Mouse (Mus musculus) spleen, adult 2 months (tissue): ENCODE results near the gene Prkce. TPM values are rescaled to one million over a fixed set of nuclear protein-coding genes. Genes with fewer than 3 reads are reported as not detected.

Experiments used
- DNase-seq, 2 experiments: peaks; one replicate each; pipeline versions ENCODE4 v3.0.0 to v3.0.0-alpha.2; 2012 to 2021; ENCODE audit warnings: low spot score in 2 of 2, low read depth in 1 of 2
- H3K27ac ChIP-seq: fragments of 200-500 bp; 2 replicates; pipeline ENCODE4 v1.5.1; 2012; ENCODE audit warnings: low read length, inconsistent platforms; ENCODE audit not compliant: insufficient read depth
- H3K27me3 ChIP-seq: fragments of 200-500 bp; 2 replicates; pipeline ENCODE4 v1.6.1; 2012; ENCODE audit warnings: mild to moderate bottlenecking, moderate library complexity, low read length, inconsistent platforms; ENCODE audit not compliant: control insufficient read depth, insufficient read depth
- H3K36me3 ChIP-seq: fragments of 200-500 bp; 2 replicates; pipeline ENCODE4 v1.6.1; 2012; ENCODE audit warnings: mild to moderate bottlenecking, low read length, inconsistent platforms; ENCODE audit not compliant: control insufficient read depth, insufficient read depth
- H3K4me1 ChIP-seq: fragments of 200-500 bp; 2 replicates; pipeline ENCODE4 v1.6.1; 2011; ENCODE audit warnings: inconsistent platforms; ENCODE audit not compliant: control insufficient read depth, insufficient read depth, insufficient read length
- H3K4me3 ChIP-seq: fragments of 200-500 bp; 2 replicates; pipeline ENCODE4 v1.5.1; 2011; ENCODE audit warnings: mild to moderate bottlenecking, inconsistent platforms; ENCODE audit not compliant: insufficient read depth, insufficient read length; ENCODE audit errors: extremely low read depth
- CTCF ChIP-seq: fragments of 200-500 bp; IDR thresholded peaks from 2 replicates; pipeline ENCODE4 v1.5.1; 2011; ENCODE audit warnings: mild to moderate bottlenecking, inconsistent platforms; ENCODE audit not compliant: insufficient read depth, insufficient read length, insufficient replicate concordance; ENCODE audit errors: extremely low read depth
- POLR2A ChIP-seq: fragments of 200-500 bp; IDR thresholded peaks from 2 replicates; pipeline ENCODE4 v1.6.1; 2011; ENCODE audit warnings: low read depth, low read length, inconsistent platforms
- WGBS: fragments of 180-500 bp; shearing (Covaris S2); methylation state at CpG from one replicate; pipeline ENCODE4 v1.1.7; 2018; 5-methylcytosine and 5-hydroxymethylcytosine counted together
- polyA plus RNA-seq: library from polyadenylated mRNA; depleted of rRNA; stranded (reverse); fragments of >200 nt; gene quantifications from 2 replicates; pipeline ENCODE4 v1.2.3, GENCODE M21; 2012

Gene Prkce
- polyA plus RNA-seq, 1 experiment = 4.8 TPM

GRCm38 (mm10) chr17:86509871-86510270, 342.3 kb downstream of the Prkce start:
- WGBS = 88% methylated on average over 5 of the region's 5 CpGs
- TF ChIP-seq POLR2A (no peak), CTCF (no peak)
- no peak for DNase-seq
- Histone ChIP-seq H3K4me1 (no peaks in the 10 kb centered on the region), H3K36me3 (peaks cover 2% of the 10 kb centered on the region; the same call in 1 of the 2 replicates), H3K27me3 (no peaks in the 10 kb centered on the region), H3K4me3 (no peak overlapping the region), H3K27ac (no peak overlapping the region)

GRCm38 (mm10) chr17:86514974-86515620, 347.5 kb downstream of the Prkce start:
- TF ChIP-seq CTCF = no peak
- no peak for TF ChIP-seq POLR2A
- no peak overlapping the region for H3K4me3 ChIP-seq
- no peak overlapping the region for H3K27ac ChIP-seq
- no peak for DNase-seq
- H3K36me3 ChIP-seq = 0 out of 2 replicates have a peak, but pooled peaks cover 2% of the 10 kb centered on the region
- no peaks in the 10 kb centered on the region for H3K4me1 ChIP-seq
- 80% methylated on average over 13 of the region's 13 CpGs for WGBS
- H3K27me3 ChIP-seq = no peaks in the 10 kb centered on the region

- Histone ChIP-seq H3K27me3 (no peaks in the 10 kb centered on the region), H3K27ac (no peak overlapping the region), H3K36me3 (no peaks in the 10 kb centered on the region), H3K4me3 (no peak overlapping the region), H3K4me1 (no peaks in the 10 kb centered on the region)
- no peak for TF ChIP-seq CTCF
- TF ChIP-seq POLR2A = no peak
- no peak for DNase-seq
- 86% methylated on average over 5 of the region's 5 CpGs for WGBS
These were observed 349.0 kb downstream of the Prkce start for GRCm38 (mm10) chr17:86516630-86517029.

- no peak for DNase-seq
- 92% methylated on average over 7 of the region's 7 CpGs for WGBS
These were observed 351.0 kb downstream of the Prkce start for GRCm38 (mm10) chr17:86518604-86519003.

GRCm38 (mm10) chr17:86521252-86521651, 353.7 kb downstream of the Prkce start:
- Histone ChIP-seq H3K36me3 (no peaks in the 10 kb centered on the region), H3K4me1 (no peaks in the 10 kb centered on the region), H3K27me3 (no peaks in the 10 kb centered on the region), H3K27ac (no peak overlapping the region), H3K4me3 (no peak overlapping the region)
- DNase-seq = no peak
- WGBS = 95% methylated on average over 11 of the region's 11 CpGs
- TF ChIP-seq CTCF (no peak), POLR2A (no peak)

More at GRCm38 (mm10) chr17:86518604-86519003, 351.0 kb downstream of the Prkce start:
- H3K27me3 ChIP-seq = no peaks in the 10 kb centered on the region
- H3K36me3 ChIP-seq = no peaks in the 10 kb centered on the region
- H3K4me3 ChIP-seq = no peak overlapping the region
- no peak overlapping the region for H3K27ac ChIP-seq
- no peaks in the 10 kb centered on the region for H3K4me1 ChIP-seq
- TF ChIP-seq POLR2A = no peak
- no peak for TF ChIP-seq CTCF

- Histone ChIP-seq H3K4me3 (no peak overlapping the region), H3K27me3 (no peaks in the 10 kb centered on the region), H3K36me3 (no peaks in the 10 kb centered on the region), H3K4me1 (peaks cover 6% of the 10 kb centered on the region; the same call in 1 of the 2 replicates), H3K27ac (no peak overlapping the region)
- WGBS = 97% methylated on average over 5 of the region's 5 CpGs
- no peak for DNase-seq
- TF ChIP-seq POLR2A = no peak
- no peak for TF ChIP-seq CTCF
These were observed 355.1 kb downstream of the Prkce start for GRCm38 (mm10) chr17:86522649-86523048.

- peaks cover 6% of the 10 kb centered on the region; the same call in 1 of the 2 replicates for H3K4me1 ChIP-seq
- H3K27ac ChIP-seq = no peak overlapping the region
- TF ChIP-seq POLR2A (no peak), CTCF (no peak)
- WGBS = 91% methylated on average over 3 of the region's 3 CpGs
- no peak for DNase-seq
- H3K27me3 ChIP-seq = no peaks in the 10 kb centered on the region
- no peaks in the 10 kb centered on the region for H3K36me3 ChIP-seq
- no peak overlapping the region for H3K4me3 ChIP-seq
These were observed 355.8 kb downstream of the Prkce start for GRCm38 (mm10) chr17:86523374-86523773.
